Mouse (Mus musculus) forebrain, embryonic 11.5 days (tissue): ENCODE measurements around the gene Mapk3. TPM values are rescaled to one million over a fixed set of nuclear protein-coding genes. Genes with fewer than 3 reads are reported as not detected.
"Not testable (repeated sequence)": the region's sequence is repeated elsewhere in the genome, so short reads cannot be mapped to it uniquely, and the experiment has no call there.

ENCODE experiments used
- ATAC-seq: fragments of 200-750 bp; cut with Nextera tagmentation; replicated peaks from 2 replicates; pipeline ENCODE4 v1.8.0; 2017; ENCODE audit warnings: moderate TSS enrichment; ENCODE audit not compliant: low FRiP score
- DNase-seq: peaks from one replicate; pipeline ENCODE4 v3.0.0-alpha.2; 2017; ENCODE audit warnings: low spot score
- H3K27ac ChIP-seq: fragments of 300-500 bp; sonication (generic); 2 replicates; pipeline ENCODE4 v1.5.1; 2014; ENCODE audit warnings: low read depth, low read length
- H3K27me3 ChIP-seq: fragments of 300-500 bp; sonication (generic); 2 replicates; pipeline ENCODE4 v1.6.1; 2014; ENCODE audit warnings: mild to moderate bottlenecking, low read length, mixed read lengths; ENCODE audit not compliant: control insufficient read depth, insufficient read depth
- H3K36me3 ChIP-seq: fragments of 300-500 bp; sonication (generic); 2 replicates; pipeline ENCODE4 v1.6.1; 2014; ENCODE audit warnings: mild to moderate bottlenecking, low read length, moderate library complexity, mixed read lengths; ENCODE audit not compliant: control insufficient read depth, insufficient read depth
- H3K4me1 ChIP-seq: fragments of 300-500 bp; sonication (generic); replicated peaks from 2 replicates; pipeline ENCODE4 v1.6.1; 2014; ENCODE audit warnings: low read length, mixed read lengths; ENCODE audit not compliant: control insufficient read depth, insufficient read depth
- H3K4me2 ChIP-seq: fragments of 300-500 bp; sonication (generic); 2 replicates; pipeline ENCODE4 v1.6.1; 2014; ENCODE audit warnings: low read depth, mild to moderate bottlenecking, low read length, moderate library complexity, mixed read lengths; ENCODE audit not compliant: severe bottlenecking
- H3K4me3 ChIP-seq: fragments of 300-500 bp; sonication (generic); 2 replicates; pipeline ENCODE4 v1.5.1; 2014; ENCODE audit warnings: low read depth, low read length
- H3K9ac ChIP-seq: fragments of 300-500 bp; sonication (generic); 2 replicates; pipeline ENCODE4 v1.6.1; 2014; ENCODE audit warnings: low read length
- H3K9me3 ChIP-seq: fragments of 300-500 bp; sonication (generic); 2 replicates; pipeline ENCODE4 v1.6.1; 2016; ENCODE audit warnings: low read length, mixed read lengths; ENCODE audit not compliant: control insufficient read depth
- WGBS: fragments of 180-500 bp; shearing (Covaris S2); extraction: QIAGEN DNeasy Blood & Tissue Kit; methylation state at CpG from one replicate; pipeline ENCODE4 v1.1.7; 2014; 5-methylcytosine and 5-hydroxymethylcytosine counted together
- polyA plus RNA-seq: library from polyadenylated mRNA; unstranded; fragments of >200 nt; fragmentation: Nextera tagmentation; extraction: Ambion mirVana; gene quantifications from 2 replicates; pipeline ENCODE4 v1.2.1, GENCODE M21; 2014

The Mapk3 gene
- polyA plus RNA-seq, 1 experiment from 2014 or later: 40.1 TPM

DNA sequence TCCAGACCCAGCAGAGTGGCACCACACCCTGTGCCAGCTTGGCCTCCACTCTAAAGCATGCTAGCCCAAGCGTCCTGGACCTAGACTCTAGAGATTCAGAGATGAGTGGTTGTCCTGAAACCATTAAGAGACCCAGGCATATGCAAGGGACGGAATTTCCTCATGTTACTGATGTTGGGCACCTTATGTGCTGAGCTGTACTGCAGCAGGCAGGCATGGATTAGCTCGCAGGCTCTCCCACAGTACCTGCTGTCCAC lies 16.5 kb downstream of the Mapk3 start:
- no peaks in the 10 kb centered on the region for H3K36me3 ChIP-seq
- peak overlapping the region; percentile 80; the same call in 1 of the 2 replicates for H3K9ac ChIP-seq
- H3K27me3 ChIP-seq: no peaks in the 10 kb centered on the region
- no peak for DNase-seq
- WGBS: 78% methylated on average over 3 of the region's 3 CpGs
- H3K27ac ChIP-seq: no peak overlapping the region
- H3K9me3 ChIP-seq: no peaks in the 10 kb centered on the region
- H3K4me2 ChIP-seq: peak overlapping the region; percentile 97; the same call in 1 of the 2 replicates
- peak overlapping the region; percentile 67; the same call in 1 of the 2 replicates for H3K4me3 ChIP-seq
- H3K4me1 ChIP-seq: peaks cover 20% of the 10 kb centered on the region; the same call in 1 of the 2 replicates
- no peak for ATAC-seq

DNA sequence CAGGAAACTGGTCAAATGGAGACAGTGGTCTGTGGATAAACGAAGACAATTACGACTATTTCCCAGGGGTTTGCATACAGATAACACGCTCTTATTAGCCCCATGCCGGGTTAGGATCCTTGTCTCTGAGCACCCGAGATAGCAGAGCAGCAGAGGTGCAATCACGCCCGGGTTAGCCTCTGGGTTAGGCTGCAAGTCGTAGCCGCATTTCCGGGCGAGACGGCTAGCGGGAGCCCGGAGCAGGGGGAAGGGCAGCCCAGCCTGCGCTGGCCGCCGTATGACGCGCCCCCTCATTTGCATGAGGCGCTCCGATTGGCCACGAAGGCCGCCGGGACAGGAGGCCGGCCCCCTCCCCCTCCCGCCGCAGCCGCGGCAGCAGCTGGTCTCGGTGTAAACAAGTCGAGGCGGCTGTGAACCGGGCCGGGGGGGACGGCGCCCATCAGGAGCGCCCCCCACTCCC lies 17.2 kb downstream of the Mapk3 start, which contains the start of gene Ypel3:
Gene Ypel3 (plus strand): TSS at position 358 of the 460 bp plus-strand sequence.
- Histone ChIP-seq H3K27ac (peak within 1 kb of the TSS; percentile 70), H3K4me3 (peak within 1 kb of the TSS; percentile 67), H3K9ac (peak within 1 kb of the TSS; percentile 80), H3K9me3 (no peaks in the 10 kb centered on the region), H3K4me1 (peaks cover 24% of the 10 kb centered on the region), H3K27me3 (no peaks in the 10 kb centered on the region), H3K36me3 (no peaks in the 10 kb centered on the region), H3K4me2 (peak within 1 kb of the TSS; percentile 97)
- under 1% methylated on average over 36 of the region's 37 CpGs for WGBS
- peak; percentile 88 for ATAC-seq
- peak; percentile 95 for DNase-seq

DNA sequence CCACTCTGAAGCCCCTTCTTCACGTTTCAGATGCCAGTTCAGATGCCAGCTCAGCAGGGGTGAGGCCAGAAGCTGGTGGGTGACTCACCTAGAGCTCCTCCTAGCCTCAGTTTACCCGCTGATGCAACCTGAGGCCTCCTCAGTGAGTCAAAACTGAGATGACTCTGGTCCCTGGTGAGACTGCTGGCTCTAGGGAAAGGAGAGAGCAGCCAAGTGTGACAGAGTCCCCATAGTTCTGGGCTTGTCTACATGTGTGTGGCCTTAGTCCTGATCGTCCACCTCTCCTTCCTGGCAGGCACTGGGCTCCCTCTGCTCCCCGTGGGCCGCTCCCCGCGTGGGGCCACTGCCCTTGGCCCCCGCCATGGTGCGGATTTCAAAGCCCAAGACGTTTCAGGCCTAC lies 18.1 kb downstream of the Mapk3 start:
- DNase-seq (no peak), ATAC-seq (no peak)
- peaks cover 24% of the 10 kb centered on the region for H3K4me1 ChIP-seq
- peak overlapping the region; percentile 97 for H3K4me2 ChIP-seq
- no peak overlapping the region for H3K27ac ChIP-seq
- H3K4me3 ChIP-seq: peak overlapping the region; percentile 67
- H3K36me3 ChIP-seq: no peaks in the 10 kb centered on the region
- no peaks in the 10 kb centered on the region for H3K9me3 ChIP-seq
- peak overlapping the region; percentile 80 for H3K9ac ChIP-seq
- WGBS: 56% methylated on average over 10 of the region's 10 CpGs
- no peaks in the 10 kb centered on the region for H3K27me3 ChIP-seq

DNA sequence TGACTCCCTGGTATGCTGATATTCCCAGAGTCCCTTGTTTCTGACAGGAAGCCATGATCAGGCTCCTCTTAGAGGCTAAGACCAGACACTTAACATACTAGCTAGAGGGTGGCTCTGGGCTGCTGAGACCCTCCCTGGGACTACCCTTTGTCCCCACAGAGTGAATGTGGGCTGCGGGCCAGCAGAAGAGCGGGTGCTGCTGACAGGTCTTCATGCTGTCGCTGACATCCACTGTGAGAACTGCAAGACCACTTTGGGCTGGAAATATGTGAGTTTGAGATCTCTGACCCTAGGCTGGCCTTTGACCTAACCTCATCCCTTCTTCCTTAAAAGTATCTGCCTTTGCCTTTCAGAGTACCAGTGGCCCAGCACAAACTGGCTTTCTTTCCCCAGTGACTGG lies 18.7 kb downstream of the Mapk3 start:
- peaks cover 24% of the 10 kb centered on the region for H3K4me1 ChIP-seq
- H3K27ac ChIP-seq: no peak overlapping the region
- 98% methylated on average over 3 of the region's 3 CpGs for WGBS
- no peaks in the 10 kb centered on the region for H3K27me3 ChIP-seq
- no peak for ATAC-seq
- no peaks in the 10 kb centered on the region; the same call in 1 of the 2 replicates for H3K36me3 ChIP-seq
- H3K9ac ChIP-seq: no peak overlapping the region
- no peak for DNase-seq
- no peak overlapping the region for H3K4me2 ChIP-seq
- H3K4me3 ChIP-seq: no peak overlapping the region
- H3K9me3 ChIP-seq: no peaks in the 10 kb centered on the region

DNA sequence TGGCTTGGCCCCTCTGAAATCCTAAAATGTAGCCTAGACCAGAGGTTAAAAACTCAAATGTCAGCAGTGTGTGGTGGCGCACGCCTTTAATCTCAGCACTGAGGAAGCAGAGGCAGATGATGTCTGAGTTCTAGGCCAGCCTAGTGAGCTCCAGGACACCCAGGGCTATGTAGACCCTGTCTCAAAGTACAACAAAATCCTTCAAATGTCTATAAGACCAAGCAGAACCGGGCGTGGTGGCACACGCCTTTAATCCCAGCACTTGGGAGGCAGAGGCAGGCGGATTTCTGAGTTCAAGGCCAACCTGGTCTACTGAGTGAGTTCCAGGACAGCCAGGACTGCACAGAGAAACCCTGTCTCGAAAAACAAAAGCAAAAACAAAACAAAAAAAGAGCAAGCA lies 19.7 kb downstream of the Mapk3 start:
- H3K27me3 ChIP-seq, H3K4me3 ChIP-seq, DNase-seq, H3K4me2 ChIP-seq, H3K9me3 ChIP-seq, H3K9ac ChIP-seq, H3K36me3 ChIP-seq, ATAC-seq, H3K27ac ChIP-seq: not testable (repeated sequence)
- WGBS: 89% methylated on average over 7 of the region's 7 CpGs
- H3K4me1 ChIP-seq: peaks cover 24% of the 10 kb centered on the region

DNA sequence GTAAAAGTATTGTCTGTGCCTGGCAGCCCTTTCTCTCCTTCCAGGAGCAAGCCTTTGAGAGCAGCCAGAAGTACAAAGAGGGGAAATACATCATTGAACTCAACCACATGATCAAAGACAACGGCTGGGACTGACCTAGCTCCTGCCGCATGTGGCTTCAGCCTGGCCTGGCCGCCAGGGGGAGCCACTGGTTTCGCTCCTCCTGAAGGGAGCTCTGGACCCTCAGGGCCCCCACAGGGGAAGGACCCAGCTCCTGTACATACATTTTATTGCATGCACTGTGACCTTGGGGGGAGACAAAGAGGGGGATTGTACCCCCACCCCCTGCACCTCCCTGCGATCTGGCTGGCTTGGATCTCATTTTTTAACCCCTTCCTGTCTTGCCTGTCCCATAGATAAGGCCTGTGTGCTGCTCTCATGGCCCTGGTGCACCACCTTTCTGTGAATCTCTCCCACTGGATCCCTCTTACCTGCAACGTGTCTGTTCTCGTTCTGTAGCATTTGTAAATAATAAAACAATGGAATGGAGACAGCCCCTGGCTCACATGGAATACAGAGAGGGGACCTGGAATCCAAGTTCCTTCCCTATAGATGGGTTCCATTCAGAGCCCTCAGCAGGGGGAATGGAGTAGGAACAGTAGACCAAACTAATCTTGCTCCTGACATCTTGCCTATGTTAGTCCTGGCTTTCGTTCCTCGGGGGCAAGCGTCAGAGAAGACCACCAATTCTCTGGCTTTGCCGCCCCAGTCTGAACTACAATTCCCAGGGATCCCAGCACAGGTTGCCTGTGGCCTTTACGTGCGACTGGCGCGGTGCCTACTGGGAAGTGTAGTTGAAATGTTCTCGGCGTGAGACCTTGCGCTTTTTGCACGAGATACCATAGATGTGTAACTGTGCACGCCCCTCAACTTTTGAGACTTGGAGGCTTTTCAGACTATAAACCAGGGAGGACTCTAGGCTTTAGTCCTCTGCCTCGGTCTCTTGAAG lies 20.9 kb downstream of the Mapk3 start:
- Histone ChIP-seq H3K4me2 (peak overlapping the region; percentile 83), H3K4me3 (peak overlapping the region; percentile 36), H3K36me3 (peaks cover 2% of the 10 kb centered on the region), H3K27ac (peak overlapping the region; percentile 69), H3K27me3 (no peaks in the 10 kb centered on the region), H3K9me3 (no peaks in the 10 kb centered on the region), H3K9ac (peak overlapping the region; percentile 57), H3K4me1 (peaks cover 24% of the 10 kb centered on the region)
- ATAC-seq (peak; percentile 68), DNase-seq (peak; percentile 96)
- WGBS: under 1% methylated on average over 21 of the region's 21 CpGs

DNA sequence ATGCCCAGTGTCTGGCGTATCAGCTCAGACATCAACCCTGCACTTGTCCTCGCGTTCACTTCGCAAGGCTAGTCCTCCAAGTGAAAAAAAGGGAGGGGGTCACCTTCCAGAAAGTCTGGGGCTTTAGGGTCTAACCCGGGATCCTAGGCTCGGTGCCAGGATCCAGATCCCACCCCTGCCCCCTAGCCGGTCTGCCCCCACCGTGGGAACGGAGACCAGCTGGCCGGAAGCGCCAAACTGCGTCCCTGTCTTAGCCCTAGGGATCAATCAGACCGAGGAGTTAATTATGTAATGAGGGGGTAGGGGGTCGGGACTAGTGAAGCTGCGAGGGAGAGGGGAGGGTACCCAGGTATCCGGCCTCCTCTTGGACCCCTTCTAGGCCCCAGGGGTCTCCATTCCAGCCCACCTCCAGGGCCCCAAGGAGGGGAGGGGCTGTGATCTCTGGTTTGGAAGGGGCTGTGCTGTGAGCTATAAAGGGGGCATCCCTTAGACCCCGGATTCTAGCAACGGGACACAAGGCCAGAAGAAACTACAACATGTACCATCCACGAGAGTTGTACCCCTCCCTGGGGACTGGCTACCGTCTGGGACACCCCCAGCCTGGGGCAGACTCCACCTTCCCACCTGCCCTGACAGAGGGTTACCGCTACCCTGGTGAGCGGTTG lies 21.7 kb downstream of the Mapk3 start, which contains the start of gene Tbx6:
Gene Tbx6 (plus strand): TSS at position 513 of the 665 bp plus-strand sequence.
- Histone ChIP-seq H3K4me2 (peak within 1 kb of the TSS; percentile 83), H3K36me3 (peaks cover 6% of the 10 kb centered on the region), H3K27ac (peak within 1 kb of the TSS; percentile 69), H3K27me3 (no peaks in the 10 kb centered on the region), H3K9me3 (no peaks in the 10 kb centered on the region), H3K9ac (peak within 1 kb of the TSS; percentile 57), H3K4me3 (peak within 1 kb of the TSS; percentile 36), H3K4me1 (peaks cover 22% of the 10 kb centered on the region)
- DNase-seq: no peak
- peak; percentile 14 for ATAC-seq
- 6% methylated on average over 22 of the region's 22 CpGs for WGBS

DNA sequence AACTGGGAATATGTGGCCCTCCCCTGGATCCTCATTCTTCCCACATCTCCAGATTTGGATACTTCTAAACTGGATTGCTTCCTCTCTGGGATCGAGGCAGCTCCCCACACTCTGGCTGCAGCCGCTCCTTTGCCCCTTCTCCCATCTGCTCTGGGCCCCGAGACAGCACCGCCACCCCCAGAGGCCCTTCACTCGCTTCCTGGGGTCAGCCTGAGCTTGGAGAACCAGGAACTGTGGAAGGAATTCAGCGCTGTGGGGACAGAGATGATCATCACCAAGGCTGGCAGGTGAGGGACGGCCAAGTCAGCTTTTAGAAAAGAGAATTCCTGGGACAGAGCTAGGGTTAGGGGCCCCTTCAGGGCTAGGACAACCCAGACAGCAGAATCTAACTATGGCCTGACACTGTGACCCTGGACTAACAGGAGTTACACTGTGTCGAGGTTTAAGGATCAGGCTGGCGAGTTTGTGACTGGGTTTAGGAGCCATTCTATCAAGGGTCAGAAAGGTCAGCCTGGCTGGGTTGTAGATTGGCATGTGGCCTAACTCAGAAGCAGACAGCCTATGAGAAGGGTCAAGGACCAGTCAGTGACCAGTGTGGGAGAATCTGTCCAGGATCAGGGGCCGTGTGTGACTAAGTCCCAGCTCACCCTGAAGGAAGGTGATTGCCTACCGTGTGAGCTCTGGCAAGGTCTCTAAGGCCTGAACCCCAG lies 22.4 kb downstream of the Mapk3 start:
- Histone ChIP-seq H3K36me3 (peaks cover 11% of the 10 kb centered on the region), H3K27ac (peak overlapping the region; percentile 32; the same call in 1 of the 2 replicates), H3K9me3 (no peaks in the 10 kb centered on the region), H3K27me3 (no peaks in the 10 kb centered on the region), H3K4me1 (peaks cover 18% of the 10 kb centered on the region), H3K4me3 (no peak overlapping the region; the same call in 1 of the 2 replicates), H3K4me2 (peak overlapping the region; percentile 83; the same call in 1 of the 2 replicates), H3K9ac (peak overlapping the region; percentile 57)
- WGBS: 42% methylated on average over 11 of the region's 11 CpGs
- DNase-seq (no peak), ATAC-seq (no peak)
